Mouse (Mus musculus) adrenal gland, adult (tissue): ENCODE results near the gene Ctxn1.

Experiments used
- DNase-seq, 2 experiments: peaks; one replicate each; pipeline ENCODE4 v3.0.0; 2022 to 2023; ENCODE audit warnings: low spot score in 1 of 2; ENCODE audit not compliant: inconsistent age in 2 of 2

Ctxn1 gene

GRCm38 (mm10) chr8:4214006-4214980 is 44.8 kb downstream of the Ctxn1 start:
- peak; percentile 90 to 95 for DNase-seq

- DNase-seq, result peak; percentile 90 to 96
Observed at GRCm38 (mm10) chr8:4213210-4214005, 45.7 kb downstream of the Ctxn1 start.

- DNase-seq, result peak in 1 of 2 experiments; percentile 56
Observed at GRCm38 (mm10) chr8:4212809-4213209, 46.3 kb downstream of the Ctxn1 start.

- DNase-seq, result no peak
Observed at GRCm38 (mm10) chr8:4211097-4211496, 48.0 kb downstream of the Ctxn1 start.
